Mouse (Mus musculus) intestine, postnatal 0 days (tissue): Measurements from ENCODE around the gene Evx2. TPM values are rescaled to one million over a fixed set of nuclear protein-coding genes. Genes with fewer than 3 reads are reported as not detected.
A peak's percentile ranks its signal among the peaks of the same experiment; 100 is the strongest.

Experiments used
- ATAC-seq: fragments of 200-750 bp; cut with Nextera tagmentation; 2 replicates; pipeline ENCODE4 v1.8.0; 2017; ENCODE audit warnings: mild to moderate bottlenecking, moderate TSS enrichment, moderate library complexity
- H3K27ac ChIP-seq: fragments of 300-500 bp; sonication (generic); 2 replicates; pipeline ENCODE4 v1.5.1; 2014; ENCODE audit warnings: mild to moderate bottlenecking, low read depth, low read length, moderate library complexity
- H3K27me3 ChIP-seq: fragments of 300-500 bp; sonication (generic); replicated peaks from 2 replicates; pipeline ENCODE4 v1.6.1; 2014; ENCODE audit warnings: low read length, mixed read lengths; ENCODE audit not compliant: control insufficient read depth, insufficient read depth
- H3K36me3 ChIP-seq: fragments of 300-500 bp; sonication (generic); 2 replicates; pipeline ENCODE4 v1.6.1; 2014; ENCODE audit warnings: mild to moderate bottlenecking, moderate library complexity; ENCODE audit not compliant: control insufficient read depth, insufficient read depth
- H3K4me1 ChIP-seq: fragments of 300-500 bp; sonication (generic); replicated peaks from 2 replicates; pipeline ENCODE4 v1.6.1; 2014; ENCODE audit warnings: antibody characterized with exemption, low read length, mixed read lengths; ENCODE audit not compliant: control insufficient read depth, insufficient read depth
- H3K4me2 ChIP-seq: fragments of 300-500 bp; sonication (generic); replicated peaks from 2 replicates; pipeline ENCODE4 v1.6.1; 2014; ENCODE audit warnings: low read depth, mild to moderate bottlenecking, moderate library complexity
- H3K4me3 ChIP-seq: fragments of 300-500 bp; sonication (generic); 2 replicates; pipeline ENCODE4 v1.5.1; 2014; ENCODE audit warnings: low read depth, low read length
- H3K9ac ChIP-seq: fragments of 300-500 bp; sonication (generic); 2 replicates; pipeline ENCODE4 v1.6.1; 2014; ENCODE audit warnings: mild to moderate bottlenecking, low read depth, low read length
- H3K9me3 ChIP-seq: fragments of 300-500 bp; sonication (generic); 2 replicates; pipeline ENCODE4 v1.6.1; 2016; ENCODE audit warnings: mixed run types; ENCODE audit not compliant: control insufficient read depth
- CTCF ChIP-seq: sonication (generic); IDR thresholded peaks from 2 replicates; pipeline ENCODE4 v1.5.1; 2016; ENCODE audit warnings: low read depth, mild to moderate bottlenecking, control low read depth, antibody characterized with exemption, moderate library complexity
- WGBS: fragments of 180-500 bp; shearing (Covaris S2); extraction: QIAGEN DNeasy Blood & Tissue Kit; methylation state at CpG from one replicate; pipeline ENCODE4 v1.1.7; 2014; 5-methylcytosine and 5-hydroxymethylcytosine counted together
- polyA plus RNA-seq: library from polyadenylated mRNA; unstranded; fragments of >200 nt; fragmentation: Nextera tagmentation; extraction: Ambion mirVana; gene quantifications from 2 replicates; pipeline ENCODE4 v1.2.1, GENCODE M21; 2015

Gene Evx2
- polyA plus RNA-seq, 1 experiment from 2014 or later = not detected

GRCm38 (mm10) chr2:74678891-74679595 is 19.7 kb upstream of the Evx2 start, which contains the start of gene Hoxd11:
Gene Hoxd11 (plus strand): TSS chr2:74679557.
- no peak within 1 kb of the TSS for H3K27ac ChIP-seq
- H3K4me3 ChIP-seq = peak within 1 kb of the TSS; percentile 12; the same call in 1 of the 2 replicates
- H3K9me3 ChIP-seq = no peaks in the 10 kb centered on the region
- WGBS = 3% methylated on average over 15 of the region's 15 CpGs
- peaks cover 100% of the 10 kb centered on the region for H3K27me3 ChIP-seq
- no peak for TF ChIP-seq CTCF
- H3K4me1 ChIP-seq = no peaks in the 10 kb centered on the region
- H3K36me3 ChIP-seq = no peaks in the 10 kb centered on the region
- ATAC-seq = no peak
- H3K9ac ChIP-seq = no peak within 1 kb of the TSS
- no peak within 1 kb of the TSS; the same call in 1 of the 2 replicates for H3K4me2 ChIP-seq

DNA sequence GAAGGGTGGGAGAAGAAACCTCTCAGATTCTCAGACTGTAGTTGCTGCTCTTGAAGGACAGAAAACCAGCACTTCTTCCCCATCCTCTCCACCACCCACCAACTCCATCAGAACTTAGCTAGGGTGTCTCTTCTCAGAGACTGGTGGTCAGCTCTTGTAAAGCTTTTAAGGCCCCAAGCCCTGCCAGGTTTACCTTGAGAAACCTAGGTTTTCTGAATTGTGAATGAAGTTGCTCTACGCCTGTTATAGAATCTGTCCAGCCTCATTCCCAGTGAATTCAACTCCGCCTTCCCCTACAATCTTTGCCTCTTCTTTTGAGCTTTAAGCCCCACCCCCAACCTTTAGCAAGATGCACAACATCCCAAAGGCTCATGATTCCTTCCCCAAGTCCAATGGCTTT is 17.7 kb upstream of the Evx2 start:
- Histone ChIP-seq H3K27ac (no peak overlapping the region), H3K4me1 (no peaks in the 10 kb centered on the region)

DNA sequence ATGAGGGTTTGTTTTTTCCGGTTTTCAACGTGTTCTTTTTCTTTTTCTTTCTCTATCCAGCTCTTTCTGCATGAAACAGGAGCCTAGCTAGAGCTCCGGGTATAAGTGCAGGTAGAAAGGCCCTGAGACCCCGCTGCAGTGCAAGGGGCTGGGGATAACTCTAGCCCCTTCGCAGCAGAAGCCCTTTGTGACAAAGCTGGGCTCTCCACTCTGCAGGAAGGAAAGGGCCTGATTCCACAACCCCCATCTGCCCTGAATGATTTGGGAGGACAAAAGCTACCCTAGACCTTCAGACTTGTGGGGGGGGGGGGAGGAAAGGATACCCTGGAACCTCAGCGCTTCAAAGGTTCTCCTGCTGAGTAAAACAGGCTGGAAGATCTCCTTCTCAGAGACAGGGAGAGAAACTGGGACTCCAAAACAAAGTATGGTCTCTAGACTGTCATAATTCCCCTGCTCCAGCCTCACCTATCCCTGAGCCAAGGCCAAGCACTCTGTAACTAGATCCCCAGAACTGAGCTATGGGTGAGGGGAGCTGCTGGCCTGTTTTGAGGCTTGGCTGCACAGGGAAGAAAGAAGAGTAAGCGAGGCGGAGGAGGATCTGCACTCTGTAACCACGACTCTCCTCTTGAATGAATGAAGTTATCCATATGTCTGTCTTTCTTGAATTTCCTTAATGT is 17.2 kb upstream of the Evx2 start:
- no peak for TF ChIP-seq CTCF
- no peaks in the 10 kb centered on the region for H3K4me1 ChIP-seq
- H3K9ac ChIP-seq = no peak overlapping the region
- H3K9me3 ChIP-seq = no peaks in the 10 kb centered on the region
- H3K27me3 ChIP-seq = peaks cover 100% of the 10 kb centered on the region
- ATAC-seq = no peak
- H3K4me3 ChIP-seq = no peak overlapping the region
- no peaks in the 10 kb centered on the region for H3K36me3 ChIP-seq
- no peak overlapping the region for H3K4me2 ChIP-seq
- 7% methylated on average over 9 of the region's 9 CpGs for WGBS
- H3K27ac ChIP-seq = no peak overlapping the region

More for the DNA sequence above, 17.7 kb upstream of the Evx2 start:
- H3K4me2 ChIP-seq = no peak overlapping the region
- H3K9me3 ChIP-seq = no peaks in the 10 kb centered on the region
- no peak for TF ChIP-seq CTCF
- no peak for ATAC-seq
- peaks cover 100% of the 10 kb centered on the region for H3K27me3 ChIP-seq
- no peak overlapping the region for H3K9ac ChIP-seq
- 23% methylated on average over 2 of the region's 2 CpGs for WGBS
- H3K4me3 ChIP-seq = no peak overlapping the region
- no peaks in the 10 kb centered on the region for H3K36me3 ChIP-seq

DNA sequence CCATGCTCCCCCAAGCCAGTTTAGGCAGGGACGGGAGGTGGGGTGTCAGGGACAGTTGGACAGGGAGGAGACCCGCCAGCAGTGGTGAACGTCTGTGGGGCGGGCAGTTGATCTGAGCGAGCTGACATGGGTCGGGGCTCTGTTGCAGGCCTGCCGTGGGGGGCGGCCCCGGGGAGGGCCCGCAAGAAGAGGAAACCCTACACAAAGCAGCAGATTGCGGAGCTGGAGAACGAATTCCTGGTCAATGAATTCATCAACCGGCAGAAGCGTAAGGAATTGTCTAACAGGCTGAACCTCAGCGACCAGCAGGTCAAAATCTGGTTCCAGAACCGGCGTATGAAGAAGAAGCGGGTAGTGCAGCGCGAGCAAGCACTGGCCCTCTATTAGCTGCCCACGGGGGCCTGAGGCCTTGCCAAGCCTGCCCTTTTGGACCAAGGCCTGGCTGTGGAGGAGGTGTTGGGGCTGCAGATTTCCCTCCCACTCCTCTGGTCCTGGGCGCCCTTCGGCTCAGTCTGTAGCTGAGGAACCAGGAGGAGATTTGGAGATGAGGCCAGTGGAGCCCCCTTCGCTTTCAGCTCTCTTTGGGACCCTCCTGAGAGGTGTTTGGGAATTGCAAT is 16.4 kb upstream of the Evx2 start:
- Histone ChIP-seq H3K9ac (no peak overlapping the region), H3K4me2 (no peak overlapping the region), H3K9me3 (no peaks in the 10 kb centered on the region), H3K27ac (no peak overlapping the region), H3K4me1 (no peaks in the 10 kb centered on the region), H3K36me3 (no peaks in the 10 kb centered on the region), H3K27me3 (peaks cover 100% of the 10 kb centered on the region), H3K4me3 (no peak overlapping the region)
- TF ChIP-seq CTCF = no peak
- no peak for ATAC-seq
- 6% methylated on average over 23 of the region's 24 CpGs for WGBS

DNA sequence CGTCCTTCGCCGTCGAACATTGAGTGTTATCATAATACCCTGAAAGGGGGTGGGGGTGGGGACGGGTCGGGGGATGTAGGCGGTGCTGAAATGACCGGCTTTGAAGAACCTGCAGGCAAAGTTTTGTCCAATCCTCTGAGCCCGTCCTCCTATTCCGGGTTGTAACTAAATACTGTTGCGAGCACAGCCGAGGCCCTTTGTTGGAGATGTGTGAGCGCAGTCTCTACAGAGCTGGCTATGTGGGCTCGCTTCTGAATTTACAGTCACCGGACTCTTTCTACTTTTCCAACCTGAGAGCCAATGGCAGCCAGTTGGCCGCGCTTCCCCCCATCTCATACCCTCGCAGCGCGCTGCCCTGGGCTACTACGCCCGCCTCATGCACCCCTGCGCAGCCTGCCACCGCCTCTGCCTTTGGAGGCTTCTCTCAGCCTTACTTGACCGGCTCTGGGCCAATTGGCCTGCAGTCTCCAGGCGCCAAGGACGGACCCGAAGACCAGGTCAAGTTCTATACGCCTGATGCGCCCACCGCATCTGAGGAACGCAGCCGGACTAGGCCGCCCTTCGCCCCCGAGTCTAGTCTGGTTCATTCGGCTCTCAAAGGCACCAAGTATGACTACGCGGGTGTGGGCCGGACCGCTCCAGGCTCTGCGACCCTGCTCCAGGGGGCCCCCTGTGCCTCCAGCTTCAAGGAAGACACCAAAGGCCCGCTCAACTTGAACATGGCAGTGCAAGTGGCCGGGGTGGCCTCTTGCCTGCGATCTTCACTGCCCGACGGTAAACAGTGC is 15.7 kb upstream of the Evx2 start, which contains the start of gene Hoxd12:
Hoxd12 (plus strand) TSS at position 133 of the 785 bp plus-strand sequence.
- Histone ChIP-seq H3K36me3 (no peaks in the 10 kb centered on the region), H3K9ac (no peak within 1 kb of the TSS), H3K4me1 (no peaks in the 10 kb centered on the region), H3K9me3 (no peaks in the 10 kb centered on the region), H3K4me2 (no peak within 1 kb of the TSS), H3K4me3 (no peak within 1 kb of the TSS), H3K27ac (no peak within 1 kb of the TSS), H3K27me3 (peaks cover 99% of the 10 kb centered on the region)
- no peak for ATAC-seq
- 4% methylated on average over 47 of the region's 47 CpGs for WGBS
- no peak for TF ChIP-seq CTCF
